Mouse (Mus musculus) splenic B cell, adult 2 months (primary cell): ENCODE measurements around the gene Lmna.
A peak's percentile ranks its signal among the peaks of the same experiment; 100 is the strongest.

Experiments used
- DNase-seq: peaks from one replicate; pipeline ENCODE4 v3.0.0-alpha.2; 2011; ENCODE audit warnings: low read depth, low spot score
- H3K27me3 ChIP-seq: 2 replicates; pipeline ENCODE4 v1.6.1; 2012; ENCODE audit warnings: mild to moderate bottlenecking, low read length, moderate library complexity, mixed read lengths; ENCODE audit not compliant: control insufficient read depth, poor library complexity, insufficient read depth, severe bottlenecking
- H3K36me3 ChIP-seq: 2 replicates; pipeline ENCODE4 v1.6.1; 2012; ENCODE audit warnings: mild to moderate bottlenecking, low read length, moderate library complexity, mixed read lengths; ENCODE audit not compliant: control insufficient read depth, poor library complexity, insufficient read depth, severe bottlenecking

Gene Lmna

GRCm38 (mm10) chr3:88484597-88485316 lies 25.0 kb downstream of the Lmna start:
- Histone ChIP-seq H3K27me3 (no peaks in the 10 kb centered on the region), H3K36me3 (no peaks in the 10 kb centered on the region)
- peak; percentile 56 for DNase-seq

GRCm38 (mm10) chr3:88483621-88484020 lies 26.1 kb downstream of the Lmna start:
- no peaks in the 10 kb centered on the region for H3K36me3 ChIP-seq
- DNase-seq: peak; percentile 88
- H3K27me3 ChIP-seq: no peaks in the 10 kb centered on the region

GRCm38 (mm10) chr3:88483141-88483540 lies 26.6 kb downstream of the Lmna start:
- H3K36me3 ChIP-seq: no peaks in the 10 kb centered on the region
- no peak for DNase-seq
- H3K27me3 ChIP-seq: no peaks in the 10 kb centered on the region

- Histone ChIP-seq H3K27me3 (no peaks in the 10 kb centered on the region), H3K36me3 (no peaks in the 10 kb centered on the region)
- no peak for DNase-seq
These were observed 27.4 kb downstream of the Lmna start for GRCm38 (mm10) chr3:88482336-88482735.

- Histone ChIP-seq H3K36me3 (no peaks in the 10 kb centered on the region), H3K27me3 (no peaks in the 10 kb centered on the region)
- no peak for DNase-seq
These were observed 28.2 kb downstream of the Lmna start for GRCm38 (mm10) chr3:88481372-88482040.

- DNase-seq: no peak
- Histone ChIP-seq H3K36me3 (no peaks in the 10 kb centered on the region), H3K27me3 (no peaks in the 10 kb centered on the region)
These were observed 29.1 kb downstream of the Lmna start for GRCm38 (mm10) chr3:88480679-88481078.

- no peak for DNase-seq
- H3K36me3 ChIP-seq: no peaks in the 10 kb centered on the region
- H3K27me3 ChIP-seq: no peaks in the 10 kb centered on the region
These were observed 29.9 kb downstream of the Lmna start for GRCm38 (mm10) chr3:88479828-88480227.

- H3K27me3 ChIP-seq: no peaks in the 10 kb centered on the region
- no peaks in the 10 kb centered on the region for H3K36me3 ChIP-seq
- no peak for DNase-seq
These were observed 30.6 kb downstream of the Lmna start for GRCm38 (mm10) chr3:88479163-88479562.

- peak; percentile 85 for DNase-seq
These were observed 32.0 kb downstream of the Lmna start for GRCm38 (mm10) chr3:88477735-88478134.

GRCm38 (mm10) chr3:88476403-88476802 lies 33.4 kb downstream of the Lmna start:
- no peaks in the 10 kb centered on the region for H3K27me3 ChIP-seq

More at GRCm38 (mm10) chr3:88477735-88478134, 32.0 kb downstream of the Lmna start:
- Histone ChIP-seq H3K36me3 (no peaks in the 10 kb centered on the region), H3K27me3 (no peaks in the 10 kb centered on the region)

GRCm38 (mm10) chr3:88473571-88473970 lies 36.2 kb downstream of the Lmna start:
- no peaks in the 10 kb centered on the region for H3K27me3 ChIP-seq
- H3K36me3 ChIP-seq: no peaks in the 10 kb centered on the region

More at GRCm38 (mm10) chr3:88476403-88476802, 33.4 kb downstream of the Lmna start:
- no peaks in the 10 kb centered on the region for H3K36me3 ChIP-seq
- DNase-seq: no peak

GRCm38 (mm10) chr3:88473020-88473419 lies 36.7 kb downstream of the Lmna start:
- DNase-seq: no peak
- Histone ChIP-seq H3K27me3 (no peaks in the 10 kb centered on the region), H3K36me3 (no peaks in the 10 kb centered on the region)

More at GRCm38 (mm10) chr3:88473571-88473970, 36.2 kb downstream of the Lmna start:
- no peak for DNase-seq

- H3K36me3 ChIP-seq: no peaks in the 10 kb centered on the region
- no peak for DNase-seq
- H3K27me3 ChIP-seq: no peaks in the 10 kb centered on the region
These were observed 38.7 kb downstream of the Lmna start for GRCm38 (mm10) chr3:88470943-88471479.

- no peaks in the 10 kb centered on the region for H3K27me3 ChIP-seq
- H3K36me3 ChIP-seq: no peaks in the 10 kb centered on the region
- DNase-seq: no peak
These were observed 40.3 kb downstream of the Lmna start for GRCm38 (mm10) chr3:88469466-88469865.

- Histone ChIP-seq H3K36me3 (no peaks in the 10 kb centered on the region), H3K27me3 (no peaks in the 10 kb centered on the region)
- peak; percentile 93 for DNase-seq
These were observed 42.5 kb downstream of the Lmna start for GRCm38 (mm10) chr3:88467116-88467824.
